Mouse (Mus musculus) lung, embryonic 16.5 days (tissue): Measurements from ENCODE around the gene Creb1. TPM values are rescaled to one million over a fixed set of nuclear protein-coding genes. Genes with fewer than 3 reads are reported as not detected.

ENCODE experiments used
- ATAC-seq: fragments of 200-750 bp; cut with Nextera tagmentation; 2 replicates; pipeline ENCODE4 v1.8.0; 2017; ENCODE audit warnings: low read depth, mild to moderate bottlenecking, moderate library complexity
- H3K27ac ChIP-seq: fragments of 300-500 bp; sonication (generic); 2 replicates; pipeline ENCODE4 v1.5.1; 2014; ENCODE audit warnings: mild to moderate bottlenecking, control low read depth, low read length
- H3K27me3 ChIP-seq: fragments of 300-500 bp; sonication (generic); 2 replicates; pipeline ENCODE4 v1.6.1; 2014; ENCODE audit warnings: low read depth, low read length, mixed read lengths; ENCODE audit not compliant: control insufficient read depth, insufficient read depth
- H3K36me3 ChIP-seq: fragments of 300-500 bp; sonication (generic); 2 replicates; pipeline ENCODE4 v1.6.1; 2014; ENCODE audit warnings: low read length; ENCODE audit not compliant: control insufficient read depth, insufficient read depth
- H3K4me1 ChIP-seq: fragments of 300-500 bp; sonication (generic); replicated peaks from 2 replicates; pipeline ENCODE4 v1.6.1; 2014; ENCODE audit warnings: low read length, mixed read lengths; ENCODE audit not compliant: control insufficient read depth, insufficient read depth
- H3K4me2 ChIP-seq: fragments of 300-500 bp; sonication (generic); 2 replicates; pipeline ENCODE4 v1.6.1; 2014; ENCODE audit warnings: low read depth, low read length, control low read depth
- H3K4me3 ChIP-seq: fragments of 300-500 bp; sonication (generic); 2 replicates; pipeline ENCODE4 v1.5.1; 2014; ENCODE audit warnings: mild to moderate bottlenecking, low read length, control low read depth
- H3K9ac ChIP-seq: fragments of 300-500 bp; sonication (generic); 2 replicates; pipeline ENCODE4 v1.6.1; 2014; ENCODE audit warnings: low read length, control low read depth
- H3K9me3 ChIP-seq: fragments of 300-500 bp; sonication (generic); 2 replicates; pipeline ENCODE4 v1.6.1; 2016; ENCODE audit warnings: low read length; ENCODE audit not compliant: control insufficient read depth
- WGBS: fragments of 180-500 bp; shearing (Covaris S2); extraction: QIAGEN DNeasy Blood & Tissue Kit; methylation state at CpG from one replicate; pipeline ENCODE4 v1.1.7; 2014; 5-methylcytosine and 5-hydroxymethylcytosine counted together
- polyA plus RNA-seq: library from polyadenylated mRNA; unstranded; fragments of >200 nt; fragmentation: Nextera tagmentation; extraction: Ambion mirVana; gene quantifications from 2 replicates; pipeline ENCODE4 v1.2.1, GENCODE M21; 2015

Gene Creb1
- polyA plus RNA-seq, 1 experiment from 2014 or later: 34.9 TPM

DNA sequence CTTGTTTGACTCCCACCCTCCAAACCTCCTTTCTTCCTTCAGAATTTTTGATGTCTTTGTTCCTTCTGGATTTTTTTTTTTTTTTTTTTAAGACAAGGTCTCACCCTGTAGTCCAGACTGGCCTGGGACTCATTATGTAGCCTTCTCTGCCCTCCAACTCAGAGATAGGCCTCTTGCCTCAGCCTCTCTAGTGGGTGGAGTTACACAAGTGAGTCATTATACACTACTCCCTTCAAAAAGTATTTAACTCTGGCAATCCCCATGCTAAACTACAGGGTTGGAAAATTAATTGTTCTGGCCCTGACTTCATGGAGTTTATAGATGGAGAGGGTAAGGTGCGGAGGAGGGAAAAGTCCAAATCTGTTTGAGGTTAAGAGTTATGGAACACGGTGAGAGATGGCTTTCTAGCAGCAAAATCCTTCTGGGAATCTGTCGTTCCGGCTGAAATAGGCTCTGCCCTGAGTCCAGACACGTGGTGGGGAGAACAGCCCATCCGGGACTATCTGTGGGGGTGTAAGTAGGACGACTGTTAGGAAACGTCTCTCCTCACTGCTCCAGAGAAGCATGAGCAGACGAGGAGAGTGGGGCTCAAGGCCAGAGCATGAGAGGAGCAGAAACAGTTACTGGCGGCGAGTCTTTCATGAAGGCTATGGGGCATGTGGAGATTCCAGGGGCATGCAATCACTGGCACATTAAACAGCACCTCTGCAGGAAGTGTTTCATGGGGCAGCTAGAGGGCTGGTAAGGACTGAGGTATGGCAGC, 117.1 kb downstream of the Creb1 start:
- H3K4me2 ChIP-seq: no peak overlapping the region
- no peak overlapping the region for H3K4me3 ChIP-seq
- 66% methylated on average over 11 of the region's 11 CpGs for WGBS
- H3K9me3 ChIP-seq: no peaks in the 10 kb centered on the region
- no peak overlapping the region for H3K9ac ChIP-seq
- ATAC-seq: no peak
- no peaks in the 10 kb centered on the region for H3K36me3 ChIP-seq
- no peaks in the 10 kb centered on the region for H3K27me3 ChIP-seq
- no peaks in the 10 kb centered on the region for H3K4me1 ChIP-seq
- H3K27ac ChIP-seq: no peak overlapping the region

DNA sequence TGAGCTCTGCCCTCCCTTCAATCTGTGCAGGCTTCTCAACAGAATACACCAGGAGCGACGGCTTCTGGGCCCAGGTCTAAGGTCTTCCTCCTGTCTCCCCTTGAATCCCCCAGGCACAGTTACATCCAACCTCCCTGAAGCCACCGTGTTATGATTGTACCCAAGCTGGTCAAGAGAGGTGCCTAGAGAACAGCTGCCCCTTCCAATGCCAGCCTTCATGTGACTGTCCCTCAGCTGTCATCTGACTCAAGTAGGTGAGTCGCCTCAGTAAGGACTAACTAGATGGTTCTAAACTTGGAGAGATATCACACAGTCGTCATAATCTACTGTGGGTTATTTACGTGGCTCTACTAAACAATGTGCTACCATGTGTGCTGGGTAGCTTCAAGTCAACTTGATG, 121.3 kb downstream of the Creb1 start:
- no peak overlapping the region for H3K27ac ChIP-seq
- no peaks in the 10 kb centered on the region for H3K36me3 ChIP-seq
- no peak overlapping the region for H3K9ac ChIP-seq
- no peaks in the 10 kb centered on the region for H3K27me3 ChIP-seq
- H3K4me1 ChIP-seq: no peaks in the 10 kb centered on the region
- H3K9me3 ChIP-seq: no peaks in the 10 kb centered on the region
- no peak overlapping the region for H3K4me3 ChIP-seq
- ATAC-seq: no peak
- H3K4me2 ChIP-seq: no peak overlapping the region
- WGBS: 89% methylated on average over 6 of the region's 6 CpGs

Other genes starting within 250 kb of the Creb1 start
- gene Mettl21a, start 84.6 kb downstream of the Creb1 start, polyA plus RNA-seq: 17.7 and 18.1 TPM in 2 replicates
- 3.6 and 3.8 TPM in 2 replicates for gene Ccnyl1, start 157.8 kb downstream of the Creb1 start, polyA plus RNA-seq
- gene Fzd5, start 205.1 kb downstream of the Creb1 start, polyA plus RNA-seq: 2.3 and 2.5 TPM in 2 replicates